Mouse (Mus musculus) hindbrain, embryonic 10.5 days (tissue): ENCODE measurements around the gene Kifc5b. TPM values are rescaled to one million over a fixed set of nuclear protein-coding genes. Genes with fewer than 3 reads are reported as not detected.

Experiments used
- DNase-seq: peaks from one replicate; pipeline ENCODE4 v3.0.0-alpha.2; 2017; ENCODE audit warnings: low spot score
- H3K27ac ChIP-seq: fragments of 300-500 bp; sonication (generic); 2 replicates; pipeline ENCODE4 v1.5.1; 2016; ENCODE audit warnings: mild to moderate bottlenecking, moderate library complexity
- H3K27me3 ChIP-seq: fragments of 300-500 bp; sonication (generic); 2 replicates; pipeline ENCODE4 v1.6.1; 2016; ENCODE audit warnings: mild to moderate bottlenecking; ENCODE audit not compliant: poor library complexity, insufficient read depth, severe bottlenecking
- H3K36me3 ChIP-seq: fragments of 300-500 bp; sonication (generic); 2 replicates; pipeline ENCODE4 v1.6.1; 2016; ENCODE audit warnings: mild to moderate bottlenecking, moderate library complexity
- H3K4me1 ChIP-seq: fragments of 300-500 bp; sonication (generic); replicated peaks from 2 replicates; pipeline ENCODE4 v1.6.1; 2016; ENCODE audit warnings: mild to moderate bottlenecking
- H3K4me3 ChIP-seq: fragments of 300-500 bp; sonication (generic); 2 replicates; pipeline ENCODE4 v1.5.1; 2016; ENCODE audit warnings: mild to moderate bottlenecking, moderate library complexity
- H3K9me3 ChIP-seq: fragments of 300-500 bp; sonication (generic); 2 replicates; pipeline ENCODE4 v1.6.1; 2016; ENCODE audit warnings: mild to moderate bottlenecking, moderate library complexity
- WGBS: fragments of 180-500 bp; shearing (Covaris S2); methylation state at CpG from one replicate; pipeline ENCODE4 v1.1.7; 2016; 5-methylcytosine and 5-hydroxymethylcytosine counted together
- polyA plus RNA-seq: library from polyadenylated mRNA; unstranded; fragments of >200 nt; fragmentation: Nextera tagmentation; extraction: Ambion mirVana; gene quantifications from 2 replicates; pipeline ENCODE4 v1.2.1, GENCODE M21; 2016

Gene Kifc5b
- polyA plus RNA-seq, 1 experiment from 2014 or later, result 9.2 TPM

- H3K9me3 ChIP-seq, result no peaks in the 10 kb centered on the region
- no peaks in the 10 kb centered on the region for H3K27me3 ChIP-seq
- 9% methylated on average over 4 of the region's 4 CpGs for WGBS
- peaks cover 88% of the 10 kb centered on the region for H3K4me1 ChIP-seq
- peak overlapping the region; percentile 61 for H3K4me3 ChIP-seq
- peaks cover 20% of the 10 kb centered on the region for H3K36me3 ChIP-seq
- DNase-seq, result no peak
- peak overlapping the region; percentile 96 for H3K27ac ChIP-seq
Measured at GRCm38 (mm10) chr17:26941841-26942570, 25.1 kb downstream of the Kifc5b start.

- DNase-seq, result no peak
- Histone ChIP-seq H3K36me3 (peaks cover 13% of the 10 kb centered on the region; the same call in 1 of the 2 replicates), H3K4me1 (peaks cover 93% of the 10 kb centered on the region), H3K27me3 (0 out of 2 replicates have a peak, but pooled peaks cover 5% of the 10 kb centered on the region), H3K9me3 (no peaks in the 10 kb centered on the region), H3K4me3 (peak overlapping the region; percentile 56), H3K27ac (peak overlapping the region; percentile 87)
- 23% methylated on average over 13 of the region's 13 CpGs for WGBS
Measured at GRCm38 (mm10) chr17:26945824-26946495, 29.1 kb downstream of the Kifc5b start.

- Histone ChIP-seq H3K36me3 (peaks cover 13% of the 10 kb centered on the region; the same call in 1 of the 2 replicates), H3K27ac (peak overlapping the region; percentile 87), H3K4me3 (peak overlapping the region; percentile 56), H3K4me1 (peaks cover 93% of the 10 kb centered on the region), H3K27me3 (0 out of 2 replicates have a peak, but pooled peaks cover 5% of the 10 kb centered on the region), H3K9me3 (no peaks in the 10 kb centered on the region)
- DNase-seq, result peak; percentile 72
- WGBS, result under 1% methylated on average over 37 of the region's 37 CpGs
Measured at GRCm38 (mm10) chr17:26946567-26946966, 29.7 kb downstream of the Kifc5b start.

GRCm38 (mm10) chr17:26947231-26948100 lies 30.6 kb downstream of the Kifc5b start:
- H3K36me3 ChIP-seq, result peaks cover 13% of the 10 kb centered on the region; the same call in 1 of the 2 replicates
- peaks cover 93% of the 10 kb centered on the region for H3K4me1 ChIP-seq
- H3K9me3 ChIP-seq, result no peaks in the 10 kb centered on the region
- H3K27me3 ChIP-seq, result 0 out of 2 replicates have a peak, but pooled peaks cover 8% of the 10 kb centered on the region
- H3K4me3 ChIP-seq, result peak overlapping the region; percentile 56
- H3K27ac ChIP-seq, result peak overlapping the region; percentile 87
- 27% methylated on average over 12 of the region's 12 CpGs for WGBS
- DNase-seq, result no peak

GRCm38 (mm10) chr17:26948316-26949050 lies 31.6 kb downstream of the Kifc5b start:
- DNase-seq, result peak; percentile 71
- Histone ChIP-seq H3K27me3 (peaks cover 18% of the 10 kb centered on the region), H3K4me1 (peaks cover 97% of the 10 kb centered on the region), H3K4me3 (peak overlapping the region; percentile 75), H3K36me3 (peaks cover 15% of the 10 kb centered on the region; the same call in 1 of the 2 replicates), H3K27ac (peak overlapping the region; percentile 93), H3K9me3 (no peaks in the 10 kb centered on the region)
- WGBS, result under 1% methylated on average over 54 of the region's 87 CpGs

- Histone ChIP-seq H3K4me3 (peak overlapping the region; percentile 75), H3K9me3 (no peaks in the 10 kb centered on the region), H3K27ac (peak overlapping the region; percentile 93), H3K4me1 (peaks cover 98% of the 10 kb centered on the region), H3K36me3 (peaks cover 19% of the 10 kb centered on the region; the same call in 1 of the 2 replicates), H3K27me3 (peaks cover 23% of the 10 kb centered on the region)
- DNase-seq, result peak; percentile 49
- WGBS, result 7% methylated on average over 13 of the region's 14 CpGs
Measured at GRCm38 (mm10) chr17:26949051-26949577, 32.2 kb downstream of the Kifc5b start.

- Histone ChIP-seq H3K27me3 (peaks cover 23% of the 10 kb centered on the region), H3K4me1 (peaks cover 95% of the 10 kb centered on the region), H3K4me3 (peak overlapping the region; percentile 75), H3K9me3 (no peaks in the 10 kb centered on the region), H3K27ac (peak overlapping the region; percentile 93), H3K36me3 (peaks cover 17% of the 10 kb centered on the region)
- WGBS, result 33% methylated on average over 5 of the region's 5 CpGs
- no peak for DNase-seq
Measured at GRCm38 (mm10) chr17:26949866-26950265, 33.0 kb downstream of the Kifc5b start.

- 38% methylated on average over 7 of the region's 7 CpGs for WGBS
- DNase-seq, result no peak
- Histone ChIP-seq H3K9me3 (no peaks in the 10 kb centered on the region), H3K27me3 (peaks cover 23% of the 10 kb centered on the region), H3K4me1 (peaks cover 88% of the 10 kb centered on the region), H3K27ac (peak overlapping the region; percentile 93), H3K36me3 (peaks cover 21% of the 10 kb centered on the region), H3K4me3 (peak overlapping the region; percentile 58)
Measured at GRCm38 (mm10) chr17:26950560-26951288, 33.8 kb downstream of the Kifc5b start.

GRCm38 (mm10) chr17:26951406-26951805 lies 34.5 kb downstream of the Kifc5b start:
- peaks cover 28% of the 10 kb centered on the region for H3K36me3 ChIP-seq
- 1% methylated on average over 11 of the region's 11 CpGs for WGBS
- H3K27ac ChIP-seq, result peak overlapping the region; percentile 89
- H3K4me3 ChIP-seq, result peak overlapping the region; percentile 58
- DNase-seq, result peak; percentile 91
- H3K4me1 ChIP-seq, result peaks cover 81% of the 10 kb centered on the region
- H3K27me3 ChIP-seq, result peaks cover 23% of the 10 kb centered on the region
- no peaks in the 10 kb centered on the region for H3K9me3 ChIP-seq

GRCm38 (mm10) chr17:26951952-26952877 lies 35.3 kb downstream of the Kifc5b start:
- no peak for DNase-seq
- Histone ChIP-seq H3K27ac (peak overlapping the region; percentile 89), H3K27me3 (peaks cover 23% of the 10 kb centered on the region), H3K4me3 (peak overlapping the region; percentile 58), H3K9me3 (no peaks in the 10 kb centered on the region), H3K4me1 (peaks cover 73% of the 10 kb centered on the region), H3K36me3 (peaks cover 36% of the 10 kb centered on the region)
- whole genome bisulfite sequencing, result 2% methylated on average over 23 of the region's 23 CpGs
